Mouse (Mus musculus) ES-Bruce4 (cell line): ENCODE results near the gene Slc25a29. TPM values are rescaled to one million over a fixed set of nuclear protein-coding genes. Genes with fewer than 3 reads are reported as not detected.

Experiments
- H3K27ac ChIP-seq: 2 replicates; pipeline ENCODE4 v1.5.1; 2012; ENCODE audit warnings: low read length, inconsistent platforms; ENCODE audit not compliant: insufficient read depth
- H3K27me3 ChIP-seq: 2 replicates; pipeline ENCODE4 v1.6.1; 2012; ENCODE audit warnings: mild to moderate bottlenecking, low read length, inconsistent platforms; ENCODE audit not compliant: control insufficient read depth, poor library complexity, insufficient read depth, severe bottlenecking
- H3K36me3 ChIP-seq: 2 replicates; pipeline ENCODE4 v1.6.1; 2012; ENCODE audit warnings: inconsistent platforms, mild to moderate bottlenecking, low read length, moderate library complexity; ENCODE audit not compliant: control insufficient read depth, poor library complexity, insufficient read depth, severe bottlenecking
- H3K4me1 ChIP-seq: one replicate; pipeline ENCODE4 v1.8.1; 2011; ENCODE audit warnings: low read length; ENCODE audit not compliant: control insufficient read depth, insufficient read depth
- H3K4me3 ChIP-seq: 2 replicates; pipeline ENCODE4 v1.5.1; 2011; ENCODE audit warnings: low read depth, mild to moderate bottlenecking, low read length
- H3K9ac ChIP-seq: 2 replicates; pipeline ENCODE4 v1.6.1; 2012; ENCODE audit warnings: low read depth, mild to moderate bottlenecking, inconsistent platforms; ENCODE audit not compliant: poor library complexity, severe bottlenecking
- H3K9me3 ChIP-seq: replicated peaks from 2 replicates; pipeline ENCODE4 v1.6.1; 2012; ENCODE audit warnings: mild to moderate bottlenecking, low read length, inconsistent platforms; ENCODE audit not compliant: control insufficient read depth, poor library complexity, insufficient read depth, severe bottlenecking
- CTCF ChIP-seq: IDR thresholded peaks from one replicate; pipeline ENCODE4 v1.8.1; 2011; ENCODE audit warnings: low read depth, low read length
- EP300 ChIP-seq: IDR thresholded peaks from 2 replicates; pipeline ENCODE4 v1.6.1; 2011; ENCODE audit warnings: low read depth, low read length; ENCODE audit not compliant: insufficient read depth
- POLR2A ChIP-seq: IDR thresholded peaks from one replicate; pipeline ENCODE4 v1.8.1; 2011; ENCODE audit warnings: low read length; ENCODE audit not compliant: insufficient read depth
- polyA plus RNA-seq: library from polyadenylated mRNA; stranded (reverse); fragments of >200 nt; gene quantifications from 2 replicates; pipeline ENCODE4 v1.2.4, GENCODE M21; 2011; ENCODE audit warnings: low read depth; ENCODE audit not compliant: missing spikeins, insufficient read depth, insufficient read length

Gene Slc25a29
- 0.51 and 0.79 TPM in 2 replicates for polyA plus RNA-seq

DNA sequence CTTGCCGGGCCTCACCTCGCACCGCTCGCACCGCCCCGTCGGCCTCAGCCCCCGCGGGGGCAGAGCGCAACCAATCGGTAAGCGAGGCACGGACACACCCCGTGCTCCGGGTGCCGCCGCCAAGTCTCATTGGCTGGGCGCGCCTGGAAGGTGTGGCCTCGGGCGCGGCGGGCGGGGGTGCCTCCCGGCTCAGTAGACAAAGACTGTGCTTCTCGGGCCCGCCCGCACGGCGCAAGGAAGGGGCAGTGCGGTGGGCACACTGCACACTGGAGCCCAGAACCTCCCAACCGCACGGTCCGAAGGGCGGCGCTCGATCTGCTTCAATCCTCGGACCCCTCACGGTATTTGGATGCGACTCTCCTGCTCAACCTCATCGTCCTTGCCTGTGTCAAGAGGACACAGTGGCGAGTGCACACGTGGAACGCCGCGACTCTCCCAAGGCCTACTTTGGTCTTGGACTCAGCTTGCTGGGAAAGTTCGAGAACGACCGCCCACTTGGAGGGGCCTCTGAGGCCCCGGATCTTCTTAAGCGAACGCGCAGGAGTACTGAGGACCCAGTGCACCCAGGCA, at the start of gene Slc25a29, which contains the start of gene Slc25a47:
Gene Slc25a29, minus strand, starts transcription at position 44 of the 570 bp plus-strand sequence.
Gene Slc25a47, plus strand, starts transcription at position 207 of the 570 bp plus-strand sequence.
- no peaks in the 10 kb centered on the region for H3K27me3 ChIP-seq
- H3K4me3 ChIP-seq: peak within 1 kb of the TSS; percentile 82
- H3K4me1 ChIP-seq: no peaks in the 10 kb centered on the region
- 0 out of 2 replicates have a peak, but pooled peaks have one; percentile 12 for TF ChIP-seq EP300
- TF ChIP-seq POLR2A: no peak
- TF ChIP-seq CTCF: no peak
- no peaks in the 10 kb centered on the region for H3K9me3 ChIP-seq
- no peak within 1 kb of the TSS for H3K27ac ChIP-seq
- peak within 1 kb of the TSS; percentile 65 for H3K9ac ChIP-seq
- no peaks in the 10 kb centered on the region for H3K36me3 ChIP-seq

DNA sequence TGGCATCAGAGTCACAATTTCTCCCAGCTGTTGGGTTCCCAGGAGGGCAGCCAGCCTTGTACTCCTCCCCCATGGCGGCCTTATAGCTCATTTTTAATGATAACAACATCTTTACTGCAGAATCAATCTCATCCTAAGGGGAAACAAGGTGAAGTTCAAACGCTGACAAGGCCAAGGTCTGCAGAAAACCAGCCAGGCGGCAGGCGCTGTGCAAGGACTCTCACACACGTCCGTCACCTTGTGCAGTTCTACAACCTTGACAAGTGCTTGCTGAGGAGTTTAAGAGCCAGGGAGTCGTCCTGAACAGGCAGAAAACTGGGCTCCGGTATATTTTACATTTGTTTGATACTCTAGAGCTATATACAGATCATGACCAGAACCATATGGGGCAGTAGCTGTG, 47.1 kb upstream of the Slc25a29 start:
- Histone ChIP-seq H3K9ac (no peak overlapping the region), H3K36me3 (peaks cover 39% of the 10 kb centered on the region), H3K4me1 (no peaks in the 10 kb centered on the region), H3K4me3 (no peak overlapping the region), H3K27me3 (no peaks in the 10 kb centered on the region), H3K9me3 (no peaks in the 10 kb centered on the region), H3K27ac (no peak overlapping the region)
- TF ChIP-seq CTCF: no peak
- no peak for TF ChIP-seq EP300
- no peak for TF ChIP-seq POLR2A

DNA sequence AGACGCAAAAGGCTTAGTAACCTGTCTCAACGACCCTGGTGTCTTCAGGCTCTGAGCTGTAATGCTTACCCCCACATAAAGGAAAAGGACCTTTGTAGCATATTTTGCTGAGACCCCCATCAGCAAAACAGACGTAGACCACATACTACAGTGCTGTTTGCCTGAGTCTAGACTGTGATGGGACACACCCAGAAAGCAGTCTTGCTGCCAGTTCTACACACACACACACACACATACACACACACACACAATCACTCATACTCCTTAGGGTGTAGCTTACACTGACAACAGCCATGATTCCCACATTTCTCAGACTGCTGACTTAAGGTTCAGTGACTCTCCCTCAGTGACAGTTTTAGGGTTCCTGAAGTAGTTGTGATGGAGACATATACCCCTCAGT, 45.5 kb upstream of the Slc25a29 start:
- TF ChIP-seq EP300: no peak
- no peak for TF ChIP-seq CTCF
- TF ChIP-seq POLR2A: no peak
- no peaks in the 10 kb centered on the region for H3K4me1 ChIP-seq
- H3K9me3 ChIP-seq: no peaks in the 10 kb centered on the region
- no peak overlapping the region for H3K27ac ChIP-seq
- H3K9ac ChIP-seq: no peak overlapping the region
- H3K36me3 ChIP-seq: peaks cover 31% of the 10 kb centered on the region
- H3K27me3 ChIP-seq: no peaks in the 10 kb centered on the region
- H3K4me3 ChIP-seq: no peak overlapping the region

DNA sequence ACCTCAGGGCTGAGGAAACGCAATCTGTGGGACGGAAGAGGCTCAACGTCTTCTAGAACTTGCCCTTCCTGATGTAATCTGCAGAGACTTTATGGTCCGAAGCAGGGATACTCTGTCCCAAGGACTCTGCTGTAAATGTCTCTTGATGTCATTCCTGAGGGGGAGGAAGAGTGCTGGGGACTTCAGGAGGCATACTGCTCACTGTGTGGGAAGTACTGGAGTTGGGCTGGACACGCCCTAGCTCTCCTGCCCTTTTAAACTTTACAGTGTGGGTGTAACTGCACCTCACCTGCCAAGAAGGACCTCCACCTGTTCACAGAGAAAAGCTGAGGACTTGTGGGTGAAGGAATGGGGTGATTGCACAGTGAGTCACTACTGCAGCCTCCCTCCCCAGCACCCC, 44.9 kb upstream of the Slc25a29 start:
- H3K36me3 ChIP-seq: peaks cover 30% of the 10 kb centered on the region

DNA sequence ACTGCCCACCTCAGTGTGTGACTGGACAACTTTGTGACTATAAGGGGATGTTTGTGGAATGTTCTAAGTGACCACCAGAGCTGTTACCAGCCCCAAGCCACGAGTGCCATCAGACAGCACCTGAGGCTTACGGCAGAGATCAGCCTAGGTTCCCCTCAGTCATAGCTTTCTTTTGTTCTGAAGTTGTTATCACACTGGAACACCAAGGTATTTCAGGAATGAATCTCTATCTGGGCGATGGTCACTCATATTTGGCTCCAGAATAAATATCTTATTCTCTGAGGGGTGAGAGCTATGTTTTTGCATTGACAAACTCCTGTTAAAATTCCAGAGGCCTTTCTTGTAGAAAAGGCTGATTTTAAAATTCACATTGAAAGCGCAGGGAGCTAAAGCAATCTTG, 43.5 kb upstream of the Slc25a29 start:
- no peak overlapping the region for H3K9ac ChIP-seq
- H3K36me3 ChIP-seq: peaks cover 28% of the 10 kb centered on the region
- H3K9me3 ChIP-seq: no peaks in the 10 kb centered on the region
- no peaks in the 10 kb centered on the region for H3K4me1 ChIP-seq
- H3K27ac ChIP-seq: no peak overlapping the region
- H3K27me3 ChIP-seq: no peaks in the 10 kb centered on the region
- TF ChIP-seq POLR2A (no peak), EP300 (no peak), CTCF (no peak)
- H3K4me3 ChIP-seq: no peak overlapping the region

More for the DNA sequence above, 44.9 kb upstream of the Slc25a29 start:
- no peak overlapping the region for H3K4me3 ChIP-seq
- H3K27ac ChIP-seq: no peak overlapping the region
- H3K9me3 ChIP-seq: no peaks in the 10 kb centered on the region
- H3K4me1 ChIP-seq: no peaks in the 10 kb centered on the region
- H3K27me3 ChIP-seq: no peaks in the 10 kb centered on the region
- no peak for TF ChIP-seq EP300
- no peak for TF ChIP-seq CTCF
- no peak for TF ChIP-seq POLR2A
- no peak overlapping the region for H3K9ac ChIP-seq

DNA sequence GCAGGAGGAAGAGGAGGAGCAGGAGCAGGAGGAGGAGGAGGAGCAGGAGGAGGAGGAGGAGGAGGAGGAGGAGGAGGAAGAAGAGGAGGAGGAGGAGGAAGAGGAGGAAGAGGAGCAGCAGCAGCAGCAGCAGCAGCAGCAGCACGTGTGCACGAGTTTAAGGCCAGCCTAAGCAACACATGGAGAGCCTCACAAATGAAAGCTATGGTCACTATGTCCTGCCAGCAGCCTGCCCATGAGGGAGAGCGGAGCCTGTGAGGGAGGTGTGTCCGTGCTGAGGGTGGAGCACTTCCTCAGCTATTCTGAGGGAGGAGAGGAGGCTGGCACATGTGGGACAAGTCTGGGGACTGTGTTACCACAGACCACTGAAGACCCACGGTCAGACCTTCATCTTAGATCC, 37.4 kb upstream of the Slc25a29 start:
- no peaks in the 10 kb centered on the region for H3K4me1 ChIP-seq
- H3K4me3 ChIP-seq: no peak overlapping the region
- H3K9me3 ChIP-seq: no peaks in the 10 kb centered on the region
- no peaks in the 10 kb centered on the region for H3K27me3 ChIP-seq
- H3K36me3 ChIP-seq: peaks cover 18% of the 10 kb centered on the region
- TF ChIP-seq EP300 (no peak), CTCF (no peak), POLR2A (no peak)
- no peak overlapping the region for H3K9ac ChIP-seq
- no peak overlapping the region for H3K27ac ChIP-seq
